Mouse (Mus musculus) gastrocnemius, postnatal 36 days (tissue): Measurements from ENCODE around the gene Rfxank. TPM values are rescaled to one million over a fixed set of nuclear protein-coding genes. Genes with fewer than 3 reads are reported as not detected.

Experiments
- DNase-seq, 2 experiments: peaks; one replicate each; pipeline ENCODE4 v3.0.0; 2022
- intact Hi-C: fragments of 180-260 bp; cut with DNase I; formaldehyde crosslinking; loops from one replicate; pipeline ENCODE4 v1.15.1; 2025
- total RNA-seq, 2 experiments: library from RNA; stranded (reverse); gene quantifications; 2 replicates each; pipeline ENCODE4 v1.2.3; 2021

Rfxank gene
- total RNA-seq, 2 experiments from 2014 or later = 6.2 to 9.3 TPM

- no peak for DNase-seq
- intact Hi-C loops = no loop called here
Measured at GRCm38 (mm10) chr8:70112401-70113016, 26.4 kb downstream of the Rfxank start.

GRCm38 (mm10) chr8:70111192-70111795 is 27.7 kb downstream of the Rfxank start:
- DNase-seq = no peak
- intact Hi-C loops = no loop called here

- no peak for DNase-seq
- intact Hi-C loops = no loop called here
Measured at GRCm38 (mm10) chr8:70110451-70110850, 28.5 kb downstream of the Rfxank start.

GRCm38 (mm10) chr8:70104922-70105321 is 34.0 kb downstream of the Rfxank start:
- no peak for DNase-seq
- intact Hi-C loops = loop anchor here (1.0 to 5.0 kb wide), 2 partner anchors 61 to 117 kb away; no protein-coding TSS in a partner anchor

- intact Hi-C loops = loop anchor here (1.0 to 5.0 kb wide), 2 partner anchors 62 to 118 kb away; no protein-coding TSS in a partner anchor
- no peak for DNase-seq
Measured at GRCm38 (mm10) chr8:70104506-70104905, 34.4 kb downstream of the Rfxank start.

GRCm38 (mm10) chr8:70100241-70100640 is 38.7 kb downstream of the Rfxank start:
- no peak for DNase-seq
- intact Hi-C loops = loop anchor here (5.0 kb wide), 1 partner anchor 122 kb away; no protein-coding TSS in a partner anchor

- no peak for DNase-seq
- intact Hi-C loops = no loop called here
Measured at GRCm38 (mm10) chr8:70099276-70099675, 39.7 kb downstream of the Rfxank start.

GRCm38 (mm10) chr8:70092786-70093185 is 46.2 kb downstream of the Rfxank start:
- no peak for DNase-seq
- intact Hi-C loops = no loop called here

- no peak for DNase-seq
- intact Hi-C loops = loop anchor here (5.0 kb wide), 1 partner anchor 78 kb away; no protein-coding TSS in a partner anchor
Measured at GRCm38 (mm10) chr8:70089296-70089960, 49.5 kb downstream of the Rfxank start.

GRCm38 (mm10) chr8:70087836-70088650 is 50.9 kb downstream of the Rfxank start:
- DNase-seq = no peak
- intact Hi-C loops = loop anchor here (5.0 kb wide), 1 partner anchor 79 kb away; no protein-coding TSS in a partner anchor

- DNase-seq = no peak
- intact Hi-C loops = loop anchor here (5.0 kb wide), 1 partner anchor 80 kb away; no protein-coding TSS in a partner anchor
Measured at GRCm38 (mm10) chr8:70087237-70087636, 51.7 kb downstream of the Rfxank start.

- DNase-seq = no peak
- intact Hi-C loops = loop anchor here (5.0 kb wide), 1 partner anchor 81 kb away; no protein-coding TSS in a partner anchor
Measured at GRCm38 (mm10) chr8:70086151-70086550, 52.8 kb downstream of the Rfxank start.

- intact Hi-C loops = loop anchor here (5.0 kb wide), 1 partner anchor 83 kb away; no protein-coding TSS in a partner anchor
- DNase-seq = no peak
Measured at GRCm38 (mm10) chr8:70084191-70085065, 54.5 kb downstream of the Rfxank start.

GRCm38 (mm10) chr8:70083285-70083684 is 55.7 kb downstream of the Rfxank start, which contains the start of gene Hapln4:
Hapln4 (plus strand) TSS chr8:70083457.
- DNase-seq = no peak
- intact Hi-C loops = no loop called here

- intact Hi-C loops = no loop called here
- no peak for DNase-seq
Measured at GRCm38 (mm10) chr8:70081976-70082375, 57.0 kb downstream of the Rfxank start.
